Mouse (Mus musculus) megakaryocyte, embryonic 14.5 days (primary cell): ENCODE data around the gene Vegfa. TPM values are rescaled to one million over a fixed set of nuclear protein-coding genes. Genes with fewer than 3 reads are reported as not detected.

Experiments used
- H3K27me3 ChIP-seq: replicated peaks from 2 replicates; pipeline ENCODE3; 2012; ENCODE audit warnings: inconsistent platforms
- H3K36me3 ChIP-seq: replicated peaks from 2 replicates; pipeline ENCODE3; 2012; ENCODE audit warnings: low read length, inconsistent platforms, mixed read lengths
- H3K4me1 ChIP-seq: 2 replicates; pipeline ENCODE4 v1.6.1; 2012; ENCODE audit warnings: inconsistent platforms
- H3K4me3 ChIP-seq: replicated peaks from 2 replicates; pipeline ENCODE3; 2012; ENCODE audit warnings: moderate library complexity, mild to moderate bottlenecking, inconsistent platforms
- H3K9me3 ChIP-seq: 2 replicates; pipeline ENCODE4 v1.6.1; 2012; ENCODE audit warnings: inconsistent platforms
- FLI1 ChIP-seq: IDR thresholded peaks from 2 replicates; pipeline ENCODE4 v1.6.1; 2012; ENCODE audit warnings: low read length, inconsistent platforms, mixed read lengths
- GATA1 ChIP-seq: IDR thresholded peaks from 3 replicates; pipeline ENCODE4 v1.6.1; 2012; ENCODE audit warnings: mixed read lengths, low read length, inconsistent platforms, borderline replicate concordance
- polyA plus RNA-seq: library from polyadenylated mRNA; stranded (reverse); fragments of >175 nt; gene quantifications from 2 replicates; pipeline ENCODE4 v1.2.3, GENCODE M21; 2012; ENCODE audit warnings: low replicate concordance; ENCODE audit not compliant: insufficient read depth

Gene Vegfa
- 48.1 and 103 TPM in 2 replicates for polyA plus RNA-seq

DNA sequence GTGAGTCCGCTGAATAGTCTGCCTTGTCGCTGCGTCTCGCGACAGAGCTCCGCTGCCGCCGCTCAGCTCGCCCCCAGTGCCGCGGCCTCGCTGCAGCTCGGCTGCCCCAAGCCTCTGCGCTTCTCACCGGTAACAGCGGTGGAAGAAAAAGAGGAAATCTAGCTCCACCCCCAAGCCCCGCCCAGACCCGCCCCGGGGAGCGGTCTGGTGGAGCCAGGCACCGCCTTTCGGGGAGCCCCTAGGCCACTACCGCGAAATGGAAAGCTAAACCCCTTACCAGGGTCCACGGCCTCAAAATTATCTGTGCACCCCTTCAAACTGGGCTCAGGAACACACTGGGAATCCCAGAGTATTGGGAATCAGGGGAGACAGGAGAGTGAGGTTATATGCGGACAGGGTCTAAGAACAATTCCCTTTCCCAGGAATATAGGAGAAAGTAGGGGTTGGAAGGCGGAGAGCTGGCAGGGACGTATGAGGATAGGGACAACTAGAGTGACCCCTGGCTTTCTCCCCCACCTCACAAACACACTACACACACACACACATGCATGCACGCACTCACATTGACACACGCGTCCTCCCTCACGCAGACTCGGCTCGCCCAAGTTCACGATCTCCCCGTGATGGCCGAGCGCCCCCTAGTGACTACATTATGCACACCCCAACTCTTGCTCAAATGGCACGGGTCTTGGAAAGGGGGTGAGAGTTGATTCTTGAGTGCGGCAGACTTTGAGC is at the start of gene Vegfa:
TSS of gene Vegfa (minus strand) at position 113 of the 735 bp plus-strand sequence.
- H3K9me3 ChIP-seq: no peaks in the 10 kb centered on the region
- peaks cover 24% of the 10 kb centered on the region for H3K36me3 ChIP-seq
- peak within 1 kb of the TSS; percentile 98 for H3K4me3 ChIP-seq
- no peaks in the 10 kb centered on the region for H3K27me3 ChIP-seq
- TF ChIP-seq FLI1 (no peak), GATA1 (no peak)
- H3K4me1 ChIP-seq: peaks cover 74% of the 10 kb centered on the region

DNA sequence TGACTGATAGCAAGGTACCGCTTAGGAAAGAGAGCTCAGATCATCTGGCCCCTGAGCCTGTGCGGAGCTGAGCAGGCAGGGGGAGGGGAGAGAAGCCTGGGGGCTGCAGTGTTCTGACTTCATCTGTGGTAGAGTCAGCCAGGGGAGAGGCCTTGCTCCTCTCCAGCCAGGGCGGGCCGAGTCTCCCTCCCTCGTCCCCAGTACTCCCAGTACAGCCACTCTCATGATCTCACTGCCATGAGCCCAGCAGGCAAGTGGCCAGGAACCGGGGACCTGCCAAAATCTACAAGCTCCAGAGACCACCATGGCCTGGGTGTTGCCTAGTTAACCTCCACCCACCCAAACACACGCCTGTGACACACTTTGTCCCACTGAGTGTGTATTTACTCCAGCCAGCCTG is 49.5 kb upstream of the Vegfa start:
- peaks cover 26% of the 10 kb centered on the region for H3K27me3 ChIP-seq
- TF ChIP-seq GATA1 (no peak), FLI1 (no peak)
- no peaks in the 10 kb centered on the region for H3K36me3 ChIP-seq

DNA sequence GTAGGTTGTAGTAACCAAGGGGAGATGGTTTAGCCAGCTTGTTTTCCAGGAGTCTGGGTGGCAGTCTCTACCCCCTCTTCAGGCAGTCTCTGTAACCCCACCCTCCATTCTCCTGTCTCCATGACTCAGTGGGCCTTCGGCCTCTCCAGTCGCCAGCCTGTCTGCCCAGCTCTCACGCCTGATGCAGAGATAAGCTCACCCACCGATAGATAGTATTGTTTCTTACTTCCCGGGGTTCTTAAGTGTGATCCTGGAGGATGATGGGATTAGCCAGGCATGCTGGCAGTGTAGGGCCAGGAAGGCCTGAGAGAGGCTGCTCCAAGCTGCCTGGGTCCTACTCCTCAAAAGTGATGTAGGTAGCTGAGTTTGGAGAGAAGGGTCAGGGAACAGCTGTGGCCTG is 48.9 kb upstream of the Vegfa start:
- Histone ChIP-seq H3K4me1 (peaks cover 20% of the 10 kb centered on the region), H3K27me3 (peaks cover 23% of the 10 kb centered on the region), H3K36me3 (no peaks in the 10 kb centered on the region), H3K9me3 (peaks cover 4% of the 10 kb centered on the region), H3K4me3 (no peak overlapping the region)
- TF ChIP-seq GATA1 (no peak), FLI1 (no peak)

More for the DNA sequence above, 49.5 kb upstream of the Vegfa start:
- Histone ChIP-seq H3K4me1 (peaks cover 24% of the 10 kb centered on the region), H3K4me3 (no peak overlapping the region), H3K9me3 (peaks cover 4% of the 10 kb centered on the region)

DNA sequence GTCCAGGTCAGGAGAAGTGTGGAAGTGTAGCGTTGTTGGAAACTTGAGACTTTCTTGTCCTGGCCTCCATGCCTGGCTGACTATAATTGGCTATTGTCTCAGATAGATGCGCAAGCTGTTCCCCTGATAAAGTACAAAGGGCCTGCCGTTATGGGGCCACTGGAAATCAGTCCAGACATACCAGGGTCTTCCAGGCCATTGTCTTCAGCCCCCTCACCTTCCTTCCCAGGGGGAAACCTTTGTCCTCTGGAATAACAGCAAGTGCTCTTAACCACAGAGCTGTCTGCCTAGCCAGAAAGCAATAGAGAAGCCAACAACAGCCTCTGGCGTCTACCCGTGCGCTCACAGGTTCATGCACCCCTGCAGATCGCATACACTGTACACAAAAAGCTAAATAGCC is 48.2 kb upstream of the Vegfa start:
- Histone ChIP-seq H3K9me3 (peaks cover 4% of the 10 kb centered on the region), H3K27me3 (peaks cover 23% of the 10 kb centered on the region)
- no peak for TF ChIP-seq FLI1
- no peak for TF ChIP-seq GATA1

DNA sequence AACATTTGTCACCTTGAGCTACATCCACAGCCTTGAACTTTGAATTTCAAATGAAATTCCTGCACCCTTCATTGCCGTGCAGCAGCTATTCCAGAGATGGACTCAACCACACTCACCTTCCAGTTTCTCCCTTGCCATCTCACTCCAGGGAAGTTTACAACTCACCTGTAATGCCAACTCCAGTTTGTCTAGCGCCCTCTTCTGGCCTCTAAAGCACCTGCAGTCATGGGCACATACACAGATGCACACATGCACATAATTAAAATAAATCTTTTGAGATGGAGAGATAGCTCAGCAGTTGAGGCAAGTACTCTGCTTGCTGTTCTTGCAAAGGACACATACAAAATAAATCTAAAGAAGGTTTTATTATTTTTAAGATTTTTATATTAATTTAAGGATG is 46.9 kb upstream of the Vegfa start:
- H3K4me1 ChIP-seq: peaks cover 35% of the 10 kb centered on the region
- peaks cover 13% of the 10 kb centered on the region for H3K27me3 ChIP-seq
- H3K9me3 ChIP-seq: peaks cover 4% of the 10 kb centered on the region
- H3K4me3 ChIP-seq: no peak overlapping the region
- H3K36me3 ChIP-seq: no peaks in the 10 kb centered on the region
- TF ChIP-seq GATA1 (no peak), FLI1 (no peak)

More for the DNA sequence above, 48.2 kb upstream of the Vegfa start:
- no peaks in the 10 kb centered on the region for H3K36me3 ChIP-seq
- H3K4me1 ChIP-seq: peaks cover 26% of the 10 kb centered on the region
- no peak overlapping the region for H3K4me3 ChIP-seq

DNA sequence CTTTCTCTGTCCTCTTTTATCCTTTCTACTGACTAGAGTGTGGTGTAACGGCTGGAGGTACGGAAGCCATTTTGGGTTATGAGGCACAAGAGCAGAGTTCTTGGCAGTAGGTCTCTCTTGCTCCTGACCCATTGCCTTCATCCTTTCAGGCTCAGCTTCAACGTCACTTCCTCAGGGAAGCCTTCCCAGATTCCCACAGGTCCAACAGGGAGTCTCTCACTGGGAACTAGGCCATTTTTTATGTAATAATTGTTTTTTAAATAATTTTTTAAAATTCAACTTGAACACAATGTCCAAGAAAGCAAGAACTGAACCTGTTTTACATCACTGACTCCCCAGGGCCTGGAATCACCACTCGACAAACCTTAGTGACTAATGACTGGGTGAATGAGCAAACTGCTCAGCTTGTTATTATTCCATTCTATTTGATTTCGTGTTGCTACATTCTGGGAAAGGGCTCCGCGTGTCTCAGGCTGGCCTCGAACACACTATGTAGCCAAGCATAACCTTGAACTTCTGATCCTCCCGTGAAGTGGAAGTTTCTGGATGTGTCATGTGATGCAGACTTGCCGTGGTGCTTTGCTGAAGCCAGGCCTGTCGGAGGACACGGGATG is 45.9 kb upstream of the Vegfa start:
- Histone ChIP-seq H3K9me3 (peaks cover 4% of the 10 kb centered on the region), H3K4me1 (peaks cover 36% of the 10 kb centered on the region), H3K27me3 (peaks cover 10% of the 10 kb centered on the region), H3K4me3 (no peak overlapping the region), H3K36me3 (no peaks in the 10 kb centered on the region)
- TF ChIP-seq FLI1: no peak
- no peak for TF ChIP-seq GATA1

DNA sequence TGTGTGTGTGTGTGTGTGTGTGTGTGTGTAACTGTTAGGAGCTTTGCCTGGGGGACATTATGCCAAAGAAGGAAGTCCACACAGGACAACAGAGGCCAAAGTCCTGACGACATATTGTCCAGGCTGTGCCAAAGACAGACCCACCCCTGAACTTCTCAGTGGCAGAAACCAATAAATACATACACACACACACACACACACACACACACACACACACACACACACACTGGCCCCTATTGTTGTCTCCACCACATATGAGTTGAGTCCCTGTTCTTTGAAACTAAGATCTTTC is 44.0 kb upstream of the Vegfa start:
- Histone ChIP-seq H3K4me1 (peaks cover 50% of the 10 kb centered on the region), H3K36me3 (no peaks in the 10 kb centered on the region), H3K4me3 (no peak overlapping the region), H3K27me3 (peaks cover 3% of the 10 kb centered on the region), H3K9me3 (peaks cover 4% of the 10 kb centered on the region)
- TF ChIP-seq GATA1: no peak
- TF ChIP-seq FLI1: no peak

DNA sequence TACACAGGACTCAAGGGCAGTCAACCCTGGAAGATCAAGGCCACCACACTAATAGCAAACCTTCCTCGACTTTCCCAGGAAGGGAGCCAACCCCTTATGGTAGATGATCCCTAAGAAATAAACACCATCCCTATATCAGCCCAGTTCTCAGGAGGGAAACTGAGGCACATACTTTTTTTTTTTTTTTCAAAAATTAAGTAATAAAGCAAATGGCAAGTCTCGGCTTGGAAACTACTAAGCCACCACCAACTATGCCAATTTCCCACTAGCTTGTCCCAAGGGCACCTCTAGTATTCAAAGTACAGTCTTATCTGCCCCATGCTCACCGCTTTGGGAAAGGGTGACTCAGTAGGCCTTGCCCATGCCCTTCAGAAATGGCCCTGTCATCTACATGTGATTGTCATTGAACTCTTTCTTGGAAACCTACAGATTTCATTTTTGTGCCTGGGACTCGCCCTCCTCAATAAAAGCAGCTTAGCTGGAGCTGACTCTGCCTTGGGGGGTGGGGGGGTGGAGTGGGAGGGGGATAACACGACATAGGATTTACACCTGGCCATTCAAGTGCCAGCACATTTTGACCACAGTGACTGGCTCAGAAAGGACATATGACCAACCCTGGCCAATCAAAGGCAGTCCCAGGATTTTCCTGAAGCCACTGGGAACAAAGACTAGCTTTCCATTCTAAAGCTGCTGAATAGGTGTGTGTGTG is 43.5 kb upstream of the Vegfa start:
- peaks cover 4% of the 10 kb centered on the region for H3K9me3 ChIP-seq
- no peak overlapping the region for H3K4me3 ChIP-seq
- H3K36me3 ChIP-seq: no peaks in the 10 kb centered on the region
- TF ChIP-seq GATA1 (no peak; the same call in 2 of the 3 replicates), FLI1 (no peak)
- H3K4me1 ChIP-seq: peaks cover 54% of the 10 kb centered on the region
- H3K27me3 ChIP-seq: peaks cover 3% of the 10 kb centered on the region

DNA sequence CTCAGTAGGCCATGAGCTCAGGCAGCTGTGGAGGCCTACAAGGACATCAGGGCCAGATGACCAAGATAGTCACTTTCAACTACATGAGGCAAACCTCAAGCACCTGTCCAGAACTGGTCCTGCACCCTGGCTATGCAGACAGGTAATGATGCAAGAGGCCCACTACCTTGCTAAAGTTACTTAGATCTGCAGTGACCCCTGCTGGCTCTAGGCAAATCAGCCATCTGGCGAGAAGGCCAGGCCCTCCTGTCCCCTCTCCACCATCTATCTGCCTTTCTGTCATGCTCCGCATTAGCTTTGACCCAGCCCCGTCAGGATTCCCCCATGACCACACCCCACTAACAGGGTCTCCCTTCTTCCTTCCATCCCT is 42.9 kb upstream of the Vegfa start:
- no peak for TF ChIP-seq GATA1
- no peak for TF ChIP-seq FLI1
- peaks cover 4% of the 10 kb centered on the region for H3K9me3 ChIP-seq
- H3K36me3 ChIP-seq: no peaks in the 10 kb centered on the region
- peak overlapping the region; percentile 73 for H3K4me3 ChIP-seq
- H3K27me3 ChIP-seq: no peaks in the 10 kb centered on the region
- H3K4me1 ChIP-seq: peaks cover 60% of the 10 kb centered on the region
